In the genomic region with DNA sequence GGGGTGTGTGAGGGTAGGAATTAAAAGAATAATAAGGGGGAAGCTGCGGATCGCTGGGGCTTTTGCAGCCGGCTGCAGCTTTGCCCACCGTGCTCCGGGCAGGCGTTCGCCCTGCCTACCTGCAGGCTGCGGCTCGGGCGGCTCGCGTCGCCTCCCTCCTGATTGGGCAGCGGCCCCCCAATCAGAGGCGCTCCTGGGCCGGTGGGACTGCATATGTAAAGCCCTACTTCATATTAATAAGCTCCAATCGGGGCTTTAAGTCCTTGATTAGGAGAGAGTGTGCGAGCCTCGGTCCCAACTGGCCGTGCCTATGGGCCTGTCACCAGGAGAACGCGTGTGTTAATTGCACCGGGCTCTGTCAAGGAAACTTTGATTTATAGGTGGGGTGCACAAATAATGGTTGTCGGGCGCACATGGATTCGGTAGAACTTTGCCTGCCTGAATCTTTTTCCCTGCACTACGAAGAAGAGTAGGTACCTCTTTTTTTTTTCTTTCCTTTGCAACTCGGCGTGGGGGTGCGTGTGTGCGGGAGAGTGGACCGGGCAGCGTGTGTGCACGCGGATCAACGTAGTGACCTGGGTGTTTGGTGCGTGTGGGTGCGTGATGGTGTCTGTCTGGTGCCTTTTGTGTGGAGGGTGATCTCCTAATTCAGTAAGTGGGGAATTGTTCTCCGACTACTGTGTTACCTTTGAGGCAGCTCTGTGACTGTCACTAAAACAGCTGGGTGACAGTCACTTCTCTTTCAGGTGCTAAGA, we compare ENCODE assay signal across 8 mouse cellular contexts.
A peak's percentile ranks its signal among the peaks of the same experiment; 100 is the strongest.
DNase-seq lines count a peak whose midpoint lies in the region; ATAC-seq and TF ChIP-seq lines count a peak whose summit lies in the region.

No protein-coding gene starts in this region.

- intact Hi-C loops in left cerebral cortex, postnatal 4 days (cut with DNase I), result no loop called here

- H3K27me3 ChIP-seq in embryonic facial prominence, embryonic 11.5 days (ENCODE audit: control insufficient read depth, insufficient read depth, low read length), result peaks cover 3% of the 10 kb centered on the region; the same call in 1 of the 2 replicates
- no peaks in the 10 kb centered on the region for H3K27me3 ChIP-seq in intestine, postnatal 0 days (replicated peaks; ENCODE audit: control insufficient read depth, insufficient read depth, low read length)

- DNase-seq in adrenal gland, postnatal 36 days, result peak; percentile 87
- peak; percentile 85 for DNase-seq in embryonic facial prominence, embryonic 11.5 days (ENCODE audit: low spot score)
- DNase-seq in heart, adult 18-20 months, result peak; percentile 67 to 77
- peak; percentile 83 for DNase-seq in left cerebral cortex, postnatal 4 days
- DNase-seq in right cerebral cortex, postnatal 25 days, result peak; percentile 60
- DNase-seq in spleen, postnatal 10 days (ENCODE audit: low spot score in 2 of 2), result no peak

- under 1% methylated on average over 39 of the region's 39 CpGs for WGBS in embryonic facial prominence, embryonic 11.5 days
- under 1% methylated on average over 39 of the region's 39 CpGs for WGBS in intestine, postnatal 0 days

- H3K9me3 ChIP-seq in embryonic facial prominence, embryonic 11.5 days (replicated peaks; ENCODE audit: control insufficient read depth, low read length), result no peaks in the 10 kb centered on the region
- no peaks in the 10 kb centered on the region for H3K9me3 ChIP-seq in intestine, postnatal 0 days (ENCODE audit: control insufficient read depth)

- H3K36me3 ChIP-seq in embryonic facial prominence, embryonic 11.5 days (replicated peaks; ENCODE audit: control insufficient read depth, insufficient read depth, low read depth, low read length), result no peaks in the 10 kb centered on the region
- no peaks in the 10 kb centered on the region for H3K36me3 ChIP-seq in intestine, postnatal 0 days (ENCODE audit: control insufficient read depth, insufficient read depth)

- ATAC-seq in embryonic facial prominence, embryonic 11.5 days (replicated peaks; ENCODE audit: insufficient number of reproducible peaks, low FRiP score, low TSS enrichment, low read depth), result peak; percentile 98
- peak; percentile 88 for ATAC-seq in intestine, postnatal 0 days
- peak; percentile 95 for ATAC-seq in megakaryocyte-erythroid progenitor cell, adult 5-6 weeks (replicated peaks; ENCODE audit: low FRiP score, low TSS enrichment, poor library complexity, severe bottlenecking)

- peak overlapping the region; percentile 34 for H3K4me3 ChIP-seq in embryonic facial prominence, embryonic 11.5 days (ENCODE audit: low read depth, low read length)
- peak overlapping the region; percentile 47 for H3K4me3 ChIP-seq in intestine, postnatal 0 days (ENCODE audit: low read depth, low read length)

- H3K9ac ChIP-seq in embryonic facial prominence, embryonic 11.5 days (replicated peaks; ENCODE audit: low read length), result no peak overlapping the region
- peak overlapping the region; percentile 57 for H3K9ac ChIP-seq in intestine, postnatal 0 days (ENCODE audit: low read depth, low read length)

- no peaks in the 10 kb centered on the region for H3K4me1 ChIP-seq in embryonic facial prominence, embryonic 11.5 days (ENCODE audit: control insufficient read depth, insufficient read depth, low read length)
- no peaks in the 10 kb centered on the region for H3K4me1 ChIP-seq in intestine, postnatal 0 days (replicated peaks; ENCODE audit: control insufficient read depth, insufficient read depth, low read length)

- no peak for TF ChIP-seq CTCF in intestine, postnatal 0 days (IDR thresholded peaks at IDR 0.05; ENCODE audit: low read depth)

- H3K27ac ChIP-seq in embryonic facial prominence, embryonic 11.5 days (replicated peaks; ENCODE audit: low read depth, low read length), result no peak overlapping the region
- H3K27ac ChIP-seq in intestine, postnatal 0 days (ENCODE audit: low read depth, low read length), result no peak overlapping the region

- H3K4me2 ChIP-seq in embryonic facial prominence, embryonic 11.5 days (ENCODE audit: low read depth, low read length), result peak overlapping the region; percentile 74
- peak overlapping the region; percentile 87 for H3K4me2 ChIP-seq in intestine, postnatal 0 days (replicated peaks; ENCODE audit: low read depth)

Comparison
In these comparisons a context has a peak if more than half of its experiments do, and no peak if none do; other contexts are left out.
1. DNase-seq: peak in adrenal gland, postnatal 36 days (2 of 2), embryonic facial prominence, embryonic 11.5 days (single experiment), heart, adult 18-20 months (2 of 2), left cerebral cortex, postnatal 4 days (single experiment) and right cerebral cortex, postnatal 25 days (single experiment); none in spleen, postnatal 10 days (0 of 2).
2. Peak in every context shown above with its lines, with median percentiles within 50 percentile points of each other: ATAC-seq.